ENCODE assay signal across 25 mouse cellular contexts in the genomic region with DNA sequence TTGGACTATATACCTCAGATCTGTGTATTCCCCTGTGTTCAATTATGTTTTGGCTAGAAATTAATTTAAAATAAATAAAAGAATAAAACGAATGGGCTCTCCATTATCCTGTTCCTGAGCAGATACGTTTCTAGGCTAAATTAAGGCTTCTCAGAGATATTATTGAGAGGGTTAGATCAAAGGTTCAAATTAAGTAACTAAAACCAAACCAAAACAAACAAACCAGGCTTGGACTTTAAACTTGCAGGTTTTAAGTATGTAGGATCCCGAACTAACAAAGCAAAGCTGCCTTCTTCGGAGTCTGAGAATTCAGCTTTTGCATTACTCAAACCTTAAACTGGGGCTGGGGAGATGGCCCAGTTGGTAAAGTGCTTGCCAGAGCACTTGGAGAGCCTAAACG. TPM values are rescaled to one million over a fixed set of nuclear protein-coding genes. Genes with fewer than 3 reads are reported as not detected.
DNase-seq lines count a peak whose midpoint lies in the region; ATAC-seq and TF ChIP-seq lines count a peak whose summit lies in the region.
"Had no signal": no experiment of that assay in that cellular context is flagged by ENCODE, and none has a peak within 500 bp of the region (broad histone marks: within the 10 kb centered on the region; RNA-seq: fewer than 3 reads in every experiment).

No protein-coding gene starts in this region.

- peak; percentile 64 for DNase-seq in kidney, adult 9 months
- no peak for DNase-seq in kidney, postnatal 10 days
- no peak for DNase-seq in stomach, postnatal 0 days (ENCODE audit: low spot score)
- no peak for DNase-seq in T-cell, adult 2 months (ENCODE audit: low spot score)
- no peak for DNase-seq in right cerebral cortex, postnatal 4 days
- DNase-seq: adrenal gland, adult 2 months; adrenal gland, postnatal 14 days; cerebellum, adult 2 months; cerebellum, adult 9-11 months; cerebellum, postnatal 25 days; forebrain, postnatal 0 days; gastrocnemius, adult 2 months; gastrocnemius, postnatal 14 days; heart, adult 11 months had no signal

- TF ChIP-seq CTCF in stomach, postnatal 0 days (IDR thresholded peaks at IDR 0.05; ENCODE audit: low read depth), result no peak

- no peaks in the 10 kb centered on the region for H3K9me3 ChIP-seq in stomach, embryonic 16.5 days (replicated peaks; ENCODE audit: control insufficient read depth, low read length)
- H3K9me3 ChIP-seq in stomach, postnatal 0 days (ENCODE audit: control insufficient read depth, low read length), result no peaks in the 10 kb centered on the region
- no peaks in the 10 kb centered on the region for H3K9me3 ChIP-seq in intestine, embryonic 16.5 days (ENCODE audit: control insufficient read depth, low read length)
- H3K9me3 ChIP-seq: embryonic facial prominence, embryonic 12.5 days; embryonic facial prominence, embryonic 15.5 days; G1E; hindbrain, embryonic 12.5 days; hindbrain, embryonic 15.5 days had no signal

- no peak for TF ChIP-seq EP300 in stomach, postnatal 0 days (optimal IDR thresholded peaks at IDR 0.05)

- no peaks in the 10 kb centered on the region for H3K36me3 ChIP-seq in stomach, embryonic 16.5 days (ENCODE audit: control insufficient read depth, insufficient read depth, low read length)
- no peaks in the 10 kb centered on the region for H3K36me3 ChIP-seq in stomach, postnatal 0 days (ENCODE audit: control insufficient read depth, insufficient read depth, low read length)
- no peaks in the 10 kb centered on the region for H3K36me3 ChIP-seq in intestine, embryonic 16.5 days (ENCODE audit: control insufficient read depth, insufficient read depth, low read length)
- H3K36me3 ChIP-seq: embryonic facial prominence, embryonic 12.5 days; embryonic facial prominence, embryonic 15.5 days; G1E; hindbrain, embryonic 12.5 days; hindbrain, embryonic 15.5 days had no signal

- peaks cover 3% of the 10 kb centered on the region; the same call in 1 of the 2 replicates for H3K4me1 ChIP-seq in stomach, embryonic 16.5 days (ENCODE audit: control insufficient read depth, insufficient read depth, low read length)
- no peaks in the 10 kb centered on the region for H3K4me1 ChIP-seq in stomach, postnatal 0 days (replicated peaks; ENCODE audit: control insufficient read depth, insufficient read depth)
- H3K4me1 ChIP-seq in intestine, embryonic 16.5 days (ENCODE audit: control insufficient read depth, insufficient read depth, low read length), result no peaks in the 10 kb centered on the region
- H3K4me1 ChIP-seq: embryonic facial prominence, embryonic 12.5 days; embryonic facial prominence, embryonic 15.5 days; hindbrain, embryonic 12.5 days; hindbrain, embryonic 15.5 days had no signal

- H3K4me2 ChIP-seq in stomach, embryonic 16.5 days (ENCODE audit: low read depth, low read length), result no peak overlapping the region
- no peak overlapping the region for H3K4me2 ChIP-seq in stomach, postnatal 0 days (replicated peaks; ENCODE audit: low read depth)
- H3K4me2 ChIP-seq in intestine, embryonic 16.5 days (ENCODE audit: low read depth, low read length), result 0 out of 2 replicates have a peak overlapping the region, but pooled peaks have one; percentile 19
- H3K4me2 ChIP-seq: embryonic facial prominence, embryonic 12.5 days; embryonic facial prominence, embryonic 15.5 days; heart, embryonic 11.5 days; hindbrain, embryonic 12.5 days; hindbrain, embryonic 15.5 days had no signal

- no peak for ATAC-seq in stomach, embryonic 16.5 days (ENCODE audit: insufficient read depth, low FRiP score)
- ATAC-seq in stomach, postnatal 0 days (ENCODE audit: low FRiP score, low TSS enrichment), result no peak
- peak; percentile 59 for ATAC-seq in intestine, embryonic 16.5 days
- ATAC-seq: forebrain, embryonic 14.5 days; forebrain, postnatal 0 days; Patski had no signal

- peaks cover 2% of the 10 kb centered on the region; the same call in 1 of the 2 replicates for H3K27me3 ChIP-seq in stomach, embryonic 16.5 days (ENCODE audit: control insufficient read depth, insufficient read depth, low read length)
- H3K27me3 ChIP-seq in stomach, postnatal 0 days (ENCODE audit: control insufficient read depth, insufficient read depth, low read length), result no peaks in the 10 kb centered on the region
- no peaks in the 10 kb centered on the region for H3K27me3 ChIP-seq in intestine, embryonic 16.5 days (replicated peaks; ENCODE audit: control insufficient read depth, insufficient read depth, low read length)
- H3K27me3 ChIP-seq: CH12.LX; embryonic facial prominence, embryonic 12.5 days; embryonic facial prominence, embryonic 15.5 days; hindbrain, embryonic 12.5 days; hindbrain, embryonic 15.5 days had no signal

- no peak overlapping the region for H3K9ac ChIP-seq in stomach, embryonic 16.5 days (ENCODE audit: low read length)
- H3K9ac ChIP-seq in stomach, postnatal 0 days (ENCODE audit: low read length), result no peak overlapping the region
- H3K9ac ChIP-seq in intestine, embryonic 16.5 days (ENCODE audit: low read depth, low read length), result no peak overlapping the region
- H3K9ac ChIP-seq: embryonic facial prominence, embryonic 12.5 days; embryonic facial prominence, embryonic 15.5 days; forebrain, postnatal 0 days; hindbrain, embryonic 12.5 days; hindbrain, embryonic 15.5 days had no signal

- 47% methylated on average over 5 of the region's 5 CpGs for WGBS in stomach, embryonic 16.5 days
- WGBS in stomach, postnatal 0 days, result 34% methylated on average over 5 of the region's 5 CpGs
- 46% methylated on average over 5 of the region's 5 CpGs for whole genome bisulfite sequencing in intestine, embryonic 16.5 days

- H3K4me3 ChIP-seq in stomach, embryonic 16.5 days (replicated peaks; ENCODE audit: low read length), result no peak overlapping the region
- H3K4me3 ChIP-seq in stomach, postnatal 0 days (ENCODE audit: low read depth, low read length), result no peak overlapping the region
- H3K4me3 ChIP-seq in intestine, embryonic 16.5 days (ENCODE audit: low read length), result no peak overlapping the region
- H3K4me3 ChIP-seq: embryonic facial prominence, embryonic 12.5 days; embryonic facial prominence, embryonic 15.5 days; gastrocnemius, adult 2 months; hindbrain, embryonic 12.5 days; hindbrain, embryonic 15.5 days had no signal

- peak overlapping the region; percentile 11; the same call in 1 of the 2 replicates for H3K27ac ChIP-seq in stomach, embryonic 16.5 days (ENCODE audit: low read length)
- H3K27ac ChIP-seq in stomach, postnatal 0 days (replicated peaks), result no peak overlapping the region
- no peak overlapping the region; the same call in 1 of the 2 replicates for H3K27ac ChIP-seq in intestine, embryonic 16.5 days (ENCODE audit: low read length)
- H3K27ac ChIP-seq: embryonic facial prominence, embryonic 12.5 days; embryonic facial prominence, embryonic 15.5 days; gastrocnemius, adult 2 months; hindbrain, embryonic 12.5 days; hindbrain, embryonic 15.5 days had no signal

RNA-seq across cellular contexts. Expression of gene Sorl1, which starts 13.5 kb away (rescaled TPM):
- polyA plus RNA-seq in stomach, embryonic 16.5 days (2015; fragmentation: Nextera tagmentation; extraction: Ambion mirVana), result 12.0 and 12.9 TPM in 2 replicates
- polyA plus RNA-seq in stomach, postnatal 0 days (2015; fragmentation: Nextera tagmentation; extraction: Ambion mirVana), result 7.1 and 8.8 TPM in 2 replicates
- polyA plus RNA-seq in intestine, embryonic 16.5 days (2015; fragmentation: Nextera tagmentation; extraction: Ambion mirVana), result 6.0 and 6.2 TPM in 2 replicates
